Mouse (Mus musculus) small intestine, adult 2 months (tissue): ENCODE measurements around the gene Ifnlr1. TPM values are rescaled to one million over a fixed set of nuclear protein-coding genes. Genes with fewer than 3 reads are reported as not detected.
"Not testable (repeated sequence)": the region's sequence is repeated elsewhere in the genome, so short reads cannot be mapped to it uniquely, and the experiment has no call there.

Experiments
- H3K27ac ChIP-seq: fragments of 200-500 bp; 2 replicates; pipeline ENCODE4 v1.5.1; 2012; ENCODE audit warnings: low read depth, low read length, control low read depth, inconsistent platforms; ENCODE audit not compliant: insufficient read depth
- H3K27me3 ChIP-seq: fragments of 200-500 bp; 2 replicates; pipeline ENCODE4 v1.6.1; 2012; ENCODE audit warnings: mild to moderate bottlenecking, moderate library complexity, low read length, inconsistent platforms; ENCODE audit not compliant: control insufficient read depth, insufficient read depth
- H3K36me3 ChIP-seq: fragments of 200-500 bp; 2 replicates; pipeline ENCODE4 v1.6.1; 2012; ENCODE audit warnings: mild to moderate bottlenecking, low read length, control low read depth, inconsistent platforms; ENCODE audit not compliant: control insufficient read depth, insufficient read depth
- H3K4me1 ChIP-seq: fragments of 200-500 bp; 2 replicates; pipeline ENCODE4 v1.6.1; 2012; ENCODE audit warnings: low read length, inconsistent platforms, mixed read lengths; ENCODE audit not compliant: control insufficient read depth, insufficient read depth, insufficient read length
- H3K4me3 ChIP-seq: fragments of 200-500 bp; 2 replicates; pipeline ENCODE4 v1.5.1; 2012; ENCODE audit warnings: low read depth, mild to moderate bottlenecking, control low read depth, inconsistent platforms, low read length, moderate library complexity
- CTCF ChIP-seq: fragments of 200-500 bp; IDR thresholded peaks from 2 replicates; pipeline ENCODE4 v1.5.1; 2012; ENCODE audit warnings: low read depth, mild to moderate bottlenecking, control low read depth, inconsistent platforms, low read length, moderate library complexity, mixed read lengths; ENCODE audit not compliant: insufficient replicate concordance, insufficient read length; ENCODE audit errors: extremely low read depth
- POLR2A ChIP-seq: fragments of 200-500 bp; IDR thresholded peaks from 2 replicates; pipeline ENCODE4 v1.6.1; 2012; ENCODE audit warnings: low read depth, mild to moderate bottlenecking, control low read depth, inconsistent platforms, low read length, moderate library complexity
- WGBS: fragments of 180-500 bp; shearing (Covaris S2); methylation state at CpG from one replicate; pipeline ENCODE4 v1.1.7; 2018; 5-methylcytosine and 5-hydroxymethylcytosine counted together
- polyA plus RNA-seq: library from polyadenylated mRNA; depleted of rRNA; stranded (reverse); fragments of >200 nt; gene quantifications from 2 replicates; pipeline ENCODE4 v1.2.3, GENCODE M21; 2012; rRNA removed

Gene Ifnlr1
- 4.9 and 11.4 TPM in 2 replicates for polyA plus RNA-seq

GRCm38 (mm10) chr4:135685906-135686567 lies at the start of gene Ifnlr1:
TSS of gene Ifnlr1 (plus strand) at chr4:135686287.
- no peaks in the 10 kb centered on the region for H3K36me3 ChIP-seq
- peak within 1 kb of the TSS; percentile 89 for H3K4me3 ChIP-seq
- peaks cover 17% of the 10 kb centered on the region for H3K4me1 ChIP-seq
- TF ChIP-seq POLR2A, result 0 out of 2 replicates have a peak, but pooled peaks have one; percentile 22
- 0 out of 2 replicates have a peak, but pooled peaks have one; percentile 14 for TF ChIP-seq CTCF
- under 1% methylated on average over 41 of the region's 41 CpGs for WGBS
- H3K27me3 ChIP-seq, result peaks cover 4% of the 10 kb centered on the region; the same call in 1 of the 2 replicates
- H3K27ac ChIP-seq, result peak within 1 kb of the TSS; percentile 60

GRCm38 (mm10) chr4:135641302-135642079 lies 44.6 kb upstream of the Ifnlr1 start:
- not testable (repeated sequence) for H3K27ac ChIP-seq
- 78% methylated on average over 8 of the region's 8 CpGs for WGBS

GRCm38 (mm10) chr4:135645022-135645637 lies 41.0 kb upstream of the Ifnlr1 start:
- WGBS, result 34% methylated on average over 12 of the region's 12 CpGs
- TF ChIP-seq CTCF, result no peak
- TF ChIP-seq POLR2A, result no peak
- Histone ChIP-seq H3K4me1 (0 out of 2 replicates have a peak, but pooled peaks cover 3% of the 10 kb centered on the region), H3K36me3 (no peaks in the 10 kb centered on the region), H3K4me3 (no peak overlapping the region), H3K27ac (no peak overlapping the region), H3K27me3 (0 out of 2 replicates have a peak, but pooled peaks cover 3% of the 10 kb centered on the region)

More at GRCm38 (mm10) chr4:135641302-135642079, 44.6 kb upstream of the Ifnlr1 start:
- H3K36me3 ChIP-seq, H3K4me1 ChIP-seq, H3K27me3 ChIP-seq, H3K4me3 ChIP-seq: not testable (repeated sequence)

GRCm38 (mm10) chr4:135652966-135653607 lies 33.0 kb upstream of the Ifnlr1 start:
- no peaks in the 10 kb centered on the region for H3K27me3 ChIP-seq
- H3K27ac ChIP-seq, result no peak overlapping the region
- H3K4me3 ChIP-seq, result peak overlapping the region; percentile 9; the same call in 1 of the 2 replicates
- H3K36me3 ChIP-seq, result no peaks in the 10 kb centered on the region
- peaks cover 12% of the 10 kb centered on the region for H3K4me1 ChIP-seq
- no peak for TF ChIP-seq POLR2A
- no peak for TF ChIP-seq CTCF
- WGBS, result 56% methylated on average over 11 of the region's 11 CpGs

- Histone ChIP-seq H3K27me3 (no peaks in the 10 kb centered on the region), H3K4me1 (peaks cover 12% of the 10 kb centered on the region), H3K27ac (no peak overlapping the region), H3K36me3 (no peaks in the 10 kb centered on the region), H3K4me3 (no peak overlapping the region)
- WGBS, result 90% methylated on average over 7 of the region's 7 CpGs
- no peak for TF ChIP-seq POLR2A
- TF ChIP-seq CTCF, result no peak
Measured at GRCm38 (mm10) chr4:135653956-135654355, 32.1 kb upstream of the Ifnlr1 start.

- H3K27ac ChIP-seq, result no peak overlapping the region
- peaks cover 12% of the 10 kb centered on the region for H3K4me1 ChIP-seq
Measured at GRCm38 (mm10) chr4:135655499-135655898, 30.6 kb upstream of the Ifnlr1 start.

More at GRCm38 (mm10) chr4:135655499-135655898, 30.6 kb upstream of the Ifnlr1 start:
- 79% methylated on average over 7 of the region's 7 CpGs for WGBS
- Histone ChIP-seq H3K4me3 (no peak overlapping the region), H3K27me3 (no peaks in the 10 kb centered on the region), H3K36me3 (no peaks in the 10 kb centered on the region)
- no peak for TF ChIP-seq CTCF
- no peak for TF ChIP-seq POLR2A
